Mouse (Mus musculus): Measurements from ENCODE around the gene Smurf2. TPM values are rescaled to one million over a fixed set of nuclear protein-coding genes. Genes with fewer than 3 reads are reported as not detected.

The Smurf2 gene
- 20.0 and 22.3 TPM in 2 replicates for polyA plus RNA-seq (2015; fragmentation: Nextera tagmentation; extraction: Ambion mirVana)

- peak within 1 kb of the TSS; percentile 71 for H3K4me2 ChIP-seq (replicated peaks; ENCODE audit: low read depth, low read length)
- peaks cover 6% of the 10 kb centered on the region; the same call in 1 of the 2 replicates for H3K4me1 ChIP-seq (ENCODE audit: insufficient read depth, low read depth, low read length)
- 5% methylated on average over 33 of the region's 72 CpGs for WGBS
- no peaks in the 10 kb centered on the region for H3K36me3 ChIP-seq (ENCODE audit: insufficient read depth, low read length)
- H3K4me3 ChIP-seq (ENCODE audit: low read depth, low read length), result peak within 1 kb of the TSS; percentile 91
- peak within 1 kb of the TSS; percentile 97 for H3K27ac ChIP-seq (ENCODE audit: low read length)
- no peaks in the 10 kb centered on the region for H3K27me3 ChIP-seq (replicated peaks; ENCODE audit: insufficient read depth, low read length)
- ATAC-seq (peak; percentile 96), DNase-seq (ENCODE audit: low spot score) (peak; percentile 93)
- H3K9ac ChIP-seq (replicated peaks; ENCODE audit: low read depth), result peak within 1 kb of the TSS; percentile 94
- no peaks in the 10 kb centered on the region for H3K9me3 ChIP-seq (ENCODE audit: low read length)
- peak; percentile 40 for TF ChIP-seq CTCF (IDR thresholded peaks at IDR 0.05)
- no peak for TF ChIP-seq EP300 (IDR thresholded peaks at IDR 0.05)
Observed at GRCm38 (mm10) chr11:106920551-106921379, at the start of gene Smurf2. Gene Smurf2 (minus strand): TSS chr11:106920715.

GRCm38 (mm10) chr11:106969798-106970197 is 49.3 kb upstream of the Smurf2 start:
- no peak overlapping the region for H3K9ac ChIP-seq (replicated peaks; ENCODE audit: low read depth)
- no peaks in the 10 kb centered on the region for H3K9me3 ChIP-seq (ENCODE audit: low read length)
- TF ChIP-seq CTCF (IDR thresholded peaks at IDR 0.05) (no peak), EP300 (IDR thresholded peaks at IDR 0.05) (peak; percentile 63)
- WGBS, result 53% methylated on average over 8 of the region's 8 CpGs
- peak overlapping the region; percentile 57; the same call in 1 of the 2 replicates for H3K27ac ChIP-seq (ENCODE audit: low read length)
- no peaks in the 10 kb centered on the region for H3K36me3 ChIP-seq (ENCODE audit: insufficient read depth, low read length)
- no peaks in the 10 kb centered on the region for H3K27me3 ChIP-seq (replicated peaks; ENCODE audit: insufficient read depth, low read length)
- no peak overlapping the region for H3K4me2 ChIP-seq (replicated peaks; ENCODE audit: low read depth, low read length)
- ATAC-seq, result peak; percentile 85
- 0 out of 2 replicates have a peak, but pooled peaks cover 3% of the 10 kb centered on the region for H3K4me1 ChIP-seq (ENCODE audit: insufficient read depth, low read depth, low read length)
- no peak overlapping the region for H3K4me3 ChIP-seq (ENCODE audit: low read depth, low read length)
- peak; percentile 91 for DNase-seq (ENCODE audit: low spot score)

- 0 out of 2 replicates have a peak, but pooled peaks cover 3% of the 10 kb centered on the region for H3K4me1 ChIP-seq (ENCODE audit: insufficient read depth, low read depth, low read length)
- no peak overlapping the region for H3K9ac ChIP-seq (replicated peaks; ENCODE audit: low read depth)
- no peak overlapping the region for H3K4me2 ChIP-seq (replicated peaks; ENCODE audit: low read depth, low read length)
- TF ChIP-seq CTCF (IDR thresholded peaks at IDR 0.05) (no peak), EP300 (IDR thresholded peaks at IDR 0.05) (peak; percentile 88)
- no peaks in the 10 kb centered on the region for H3K9me3 ChIP-seq (ENCODE audit: low read length)
- peak; percentile 84 for ATAC-seq
- no peaks in the 10 kb centered on the region for H3K27me3 ChIP-seq (replicated peaks; ENCODE audit: insufficient read depth, low read length)
- H3K27ac ChIP-seq (ENCODE audit: low read length), result peak overlapping the region; percentile 76
- WGBS, result 31% methylated on average over 10 of the region's 10 CpGs
- H3K4me3 ChIP-seq (ENCODE audit: low read depth, low read length), result no peak overlapping the region
- no peaks in the 10 kb centered on the region for H3K36me3 ChIP-seq (ENCODE audit: insufficient read depth, low read length)
- peak; percentile 84 for DNase-seq (ENCODE audit: low spot score)
Observed at GRCm38 (mm10) chr11:106967630-106968029, 47.1 kb upstream of the Smurf2 start.

- Histone ChIP-seq H3K9me3 (ENCODE audit: low read length) (no peaks in the 10 kb centered on the region), H3K4me3 (ENCODE audit: low read depth, low read length) (no peak overlapping the region), H3K27me3 (replicated peaks; ENCODE audit: insufficient read depth, low read length) (no peaks in the 10 kb centered on the region), H3K9ac (replicated peaks; ENCODE audit: low read depth) (no peak overlapping the region), H3K36me3 (ENCODE audit: insufficient read depth, low read length) (no peaks in the 10 kb centered on the region), H3K4me2 (replicated peaks; ENCODE audit: low read depth, low read length) (no peak overlapping the region), H3K4me1 (ENCODE audit: insufficient read depth, low read depth, low read length) (peaks cover 17% of the 10 kb centered on the region; the same call in 1 of the 2 replicates), H3K27ac (ENCODE audit: low read length) (no peak overlapping the region)
- DNase-seq (ENCODE audit: low spot score) (no peak), ATAC-seq (no peak)
- WGBS, result 90% methylated on average over 4 of the region's 4 CpGs
- TF ChIP-seq CTCF (IDR thresholded peaks at IDR 0.05) (peak; percentile 25), EP300 (IDR thresholded peaks at IDR 0.05) (no peak)
Observed at GRCm38 (mm10) chr11:106965881-106966280, 45.4 kb upstream of the Smurf2 start.

GRCm38 (mm10) chr11:106962310-106962709 is 41.8 kb upstream of the Smurf2 start:
- TF ChIP-seq CTCF (IDR thresholded peaks at IDR 0.05), result no peak
- TF ChIP-seq EP300 (IDR thresholded peaks at IDR 0.05), result no peak
- H3K4me2 ChIP-seq (replicated peaks; ENCODE audit: low read depth, low read length), result no peak overlapping the region
- peak overlapping the region; percentile 87 for H3K27ac ChIP-seq (ENCODE audit: low read length)
- no peaks in the 10 kb centered on the region for H3K9me3 ChIP-seq (ENCODE audit: low read length)
- H3K9ac ChIP-seq (replicated peaks; ENCODE audit: low read depth), result no peak overlapping the region
- DNase-seq (ENCODE audit: low spot score), result no peak
- no peak overlapping the region for H3K4me3 ChIP-seq (ENCODE audit: low read depth, low read length)
- no peaks in the 10 kb centered on the region for H3K36me3 ChIP-seq (ENCODE audit: insufficient read depth, low read length)
- H3K27me3 ChIP-seq (replicated peaks; ENCODE audit: insufficient read depth, low read length), result no peaks in the 10 kb centered on the region
- WGBS, result 65% methylated on average over 9 of the region's 9 CpGs
- ATAC-seq, result no peak
- H3K4me1 ChIP-seq (ENCODE audit: insufficient read depth, low read depth, low read length), result peaks cover 16% of the 10 kb centered on the region; the same call in 1 of the 2 replicates

GRCm38 (mm10) chr11:106961471-106962081 is 41.1 kb upstream of the Smurf2 start:
- Histone ChIP-seq H3K9ac (replicated peaks; ENCODE audit: low read depth) (no peak overlapping the region), H3K4me2 (replicated peaks; ENCODE audit: low read depth, low read length) (no peak overlapping the region), H3K4me1 (ENCODE audit: insufficient read depth, low read depth, low read length) (peaks cover 16% of the 10 kb centered on the region; the same call in 1 of the 2 replicates), H3K27ac (ENCODE audit: low read length) (peak overlapping the region; percentile 87), H3K4me3 (ENCODE audit: low read depth, low read length) (no peak overlapping the region), H3K27me3 (replicated peaks; ENCODE audit: insufficient read depth, low read length) (no peaks in the 10 kb centered on the region), H3K36me3 (ENCODE audit: insufficient read depth, low read length) (no peaks in the 10 kb centered on the region), H3K9me3 (ENCODE audit: low read length) (no peaks in the 10 kb centered on the region)
- peak; percentile 93 for DNase-seq (ENCODE audit: low spot score)
- 25% methylated on average over 13 of the region's 13 CpGs for WGBS
- TF ChIP-seq CTCF (IDR thresholded peaks at IDR 0.05) (no peak), EP300 (IDR thresholded peaks at IDR 0.05) (no peak)
- peak; percentile 73 for ATAC-seq

Measured in lung, postnatal 0 days (tissue).